Comparison of ENCODE assay signal across 12 mouse cellular contexts in the genomic region with DNA sequence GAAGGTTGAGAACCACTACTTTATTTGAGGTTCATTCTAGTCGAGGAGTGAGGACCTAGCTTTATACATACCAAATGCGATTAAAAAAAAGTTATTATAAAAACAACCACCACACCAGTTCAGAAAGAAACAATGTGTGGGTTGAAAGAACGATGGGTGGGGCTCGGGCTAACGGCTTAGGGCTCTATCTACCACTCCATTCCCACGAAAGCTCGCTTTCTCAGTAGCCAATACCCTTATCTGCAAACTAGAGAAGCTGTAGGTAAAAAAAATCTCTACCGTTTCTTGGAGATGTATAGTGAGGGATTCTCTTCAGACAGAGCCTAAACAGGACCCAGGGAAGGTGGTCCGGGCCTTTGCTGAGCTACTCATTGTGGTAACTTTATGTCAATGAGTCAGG.
"Had no signal": no experiment of that assay in that cellular context is flagged by ENCODE, and none has a peak within 500 bp of the region (broad histone marks: within the 10 kb centered on the region; RNA-seq: fewer than 3 reads in every experiment).

No protein-coding gene starts in this region.

- DNase-seq: kidney, adult 11 months; kidney, postnatal 10 days; layer of hippocampus, postnatal 36 days; lung, embryonic 14.5 days; lung, postnatal 14 days; thymus, adult 2 months; thymus, postnatal 25 days had no signal

- H3K4me2 ChIP-seq: limb, embryonic 15.5 days; lung, embryonic 14.5 days; midbrain, embryonic 13.5 days; neural tube, embryonic 12.5 days; stomach, embryonic 15.5 days had no signal

- H3K4me1 ChIP-seq: limb, embryonic 15.5 days; stomach, embryonic 15.5 days had no signal

- H3K9me3 ChIP-seq: limb, embryonic 15.5 days; midbrain, embryonic 13.5 days; neural tube, embryonic 12.5 days; stomach, embryonic 15.5 days had no signal

- H3K27me3 ChIP-seq: limb, embryonic 15.5 days; midbrain, embryonic 13.5 days; neural tube, embryonic 12.5 days; stomach, embryonic 15.5 days had no signal

- H3K36me3 ChIP-seq: neural tube, embryonic 12.5 days had no signal

- H3K4me3 ChIP-seq: limb, embryonic 15.5 days; midbrain, embryonic 13.5 days; neural tube, embryonic 12.5 days; stomach, embryonic 15.5 days had no signal

- H3K27ac ChIP-seq: limb, embryonic 15.5 days; macrophage; midbrain, embryonic 13.5 days; neural tube, embryonic 12.5 days; stomach, embryonic 15.5 days had no signal

- H3K9ac ChIP-seq: limb, embryonic 15.5 days; lung, embryonic 14.5 days; midbrain, embryonic 13.5 days; neural tube, embryonic 12.5 days; stomach, embryonic 15.5 days had no signal

- ATAC-seq: midbrain, embryonic 13.5 days had no signal
